Mouse (Mus musculus) liver, adult 2 months (tissue): ENCODE measurements around the gene Slc16a2.

ENCODE experiments used
- CTCF ChIP-seq: fragments of 200-500 bp; IDR thresholded peaks from 2 replicates; pipeline ENCODE4 v1.5.1; 2011; ENCODE audit warnings: low read depth, low read length, control low read depth
- POLR2A ChIP-seq: fragments of 200-500 bp; IDR thresholded peaks from 2 replicates; pipeline ENCODE4 v1.6.1; 2011; ENCODE audit warnings: low read length, control low read depth; ENCODE audit not compliant: insufficient read depth; ENCODE audit errors: extremely low read depth

DNA sequence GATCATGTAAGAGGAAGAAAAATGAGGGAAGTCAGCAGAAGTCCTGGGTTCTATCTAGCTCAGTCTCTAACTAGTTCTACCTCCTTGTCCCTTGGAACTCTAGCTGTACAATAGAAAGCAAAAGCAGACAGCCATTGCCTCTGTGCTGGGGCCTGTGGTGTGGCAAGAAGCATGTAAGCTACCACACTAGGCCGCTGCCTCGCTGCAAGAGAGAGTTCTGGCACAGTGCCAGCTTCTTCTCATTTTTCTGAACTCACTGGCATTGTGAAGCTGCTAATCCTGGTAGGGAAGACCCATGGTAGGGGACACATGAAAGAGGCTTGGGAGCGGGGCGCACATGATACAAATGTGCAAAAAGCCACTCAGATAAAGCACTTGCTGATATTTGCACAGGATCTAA, 117.8 kb downstream of the Slc16a2 start:
- no peak for TF ChIP-seq CTCF
- TF ChIP-seq POLR2A: no peak
